Mouse (Mus musculus) thymus, postnatal 0 days (tissue): ENCODE results near the gene Diras1. TPM values are rescaled to one million over a fixed set of nuclear protein-coding genes. Genes with fewer than 3 reads are reported as not detected.

Experiments
- DNase-seq: peaks from one replicate; pipeline ENCODE4 v3.0.0-alpha.2; 2015; ENCODE audit warnings: low spot score
- polyA plus RNA-seq: library from polyadenylated mRNA; unstranded; fragments of >200 nt; fragmentation: Nextera tagmentation; extraction: Ambion mirVana; gene quantifications from 2 replicates; pipeline ENCODE4 v1.2.1, GENCODE M21; 2015

Gene Diras1
- polyA plus RNA-seq, 1 experiment from 2014 or later, result 0.04 TPM

DNA sequence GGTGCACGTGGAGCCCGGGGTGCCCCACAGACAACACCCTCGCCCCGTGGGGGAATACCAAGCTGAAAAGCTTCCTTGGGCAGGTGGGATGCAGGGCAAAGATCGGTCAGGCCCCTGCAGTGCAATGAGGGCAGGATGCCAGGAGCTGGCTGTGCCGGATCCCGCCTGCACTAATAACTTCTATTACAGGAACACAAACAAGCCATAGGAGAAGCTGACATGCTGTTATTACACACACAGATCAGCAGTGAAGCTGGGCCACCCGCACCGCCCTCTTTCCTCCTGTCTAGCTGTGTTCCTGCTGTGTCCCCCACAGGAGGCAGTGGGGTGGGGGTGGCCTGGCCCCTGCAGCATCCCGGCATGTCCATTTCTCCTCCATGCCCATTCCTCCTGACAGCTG lies 3.6 kb upstream of the Diras1 start:
- no peak for DNase-seq

DNA sequence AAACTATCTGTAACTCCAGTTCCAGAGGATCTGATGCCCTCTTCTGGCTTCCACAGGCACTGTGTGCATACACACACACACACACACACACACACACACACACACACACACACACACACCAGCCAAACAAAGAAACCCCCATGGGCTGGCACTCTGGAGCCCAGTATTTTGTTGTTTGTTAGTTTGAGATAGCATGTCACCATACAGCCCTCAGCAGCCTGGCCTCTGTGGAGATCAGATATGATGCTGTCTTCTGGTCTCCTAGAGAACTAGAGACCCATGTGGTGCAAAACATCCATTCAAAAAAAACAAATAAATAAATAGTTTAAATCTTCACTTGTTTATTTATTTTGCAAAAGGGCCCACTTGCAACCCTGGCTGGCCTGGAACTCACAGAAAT lies 2.8 kb upstream of the Diras1 start:
- no peak for DNase-seq

DNA sequence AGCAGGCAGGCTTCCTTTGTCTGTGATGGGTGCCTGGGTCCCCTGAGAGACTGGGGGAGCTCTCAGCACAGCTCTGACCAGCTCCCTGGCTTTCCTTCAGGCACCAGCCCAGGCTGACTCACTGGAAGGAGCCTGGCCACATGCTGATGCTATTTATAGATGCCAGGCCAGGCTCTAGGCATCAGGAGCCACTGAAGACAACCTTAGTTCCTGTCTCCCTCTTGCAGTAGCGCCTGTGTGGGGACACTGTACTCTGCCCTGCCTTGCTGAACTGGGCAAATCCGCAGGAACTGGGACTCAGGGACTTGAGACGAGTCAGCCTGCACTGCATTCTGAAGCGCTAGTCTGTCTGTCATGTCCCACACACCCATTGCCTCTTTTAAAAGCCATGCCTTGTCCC lies 1.9 kb upstream of the Diras1 start:
- DNase-seq, result no peak

DNA sequence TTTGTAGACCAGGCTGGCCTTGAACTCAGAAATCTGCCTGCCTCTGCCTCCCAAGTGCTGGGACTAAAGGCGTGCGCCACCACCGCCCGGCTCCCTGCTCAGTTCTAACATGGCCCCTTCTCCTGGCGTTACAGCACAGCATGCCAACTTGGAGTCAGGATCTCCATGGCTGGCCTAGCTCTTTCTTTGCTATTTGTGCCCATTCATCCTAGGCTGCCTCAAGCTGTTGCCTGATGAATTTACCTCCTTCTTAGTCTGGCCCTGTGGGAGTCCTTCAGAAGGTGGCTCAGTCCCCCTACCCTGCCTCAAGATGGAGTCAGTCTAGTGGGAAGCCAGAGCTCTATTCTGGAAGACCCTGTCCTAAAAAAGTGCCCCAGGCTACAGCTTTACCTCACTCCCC lies 1.4 kb upstream of the Diras1 start:
- no peak for DNase-seq

DNA sequence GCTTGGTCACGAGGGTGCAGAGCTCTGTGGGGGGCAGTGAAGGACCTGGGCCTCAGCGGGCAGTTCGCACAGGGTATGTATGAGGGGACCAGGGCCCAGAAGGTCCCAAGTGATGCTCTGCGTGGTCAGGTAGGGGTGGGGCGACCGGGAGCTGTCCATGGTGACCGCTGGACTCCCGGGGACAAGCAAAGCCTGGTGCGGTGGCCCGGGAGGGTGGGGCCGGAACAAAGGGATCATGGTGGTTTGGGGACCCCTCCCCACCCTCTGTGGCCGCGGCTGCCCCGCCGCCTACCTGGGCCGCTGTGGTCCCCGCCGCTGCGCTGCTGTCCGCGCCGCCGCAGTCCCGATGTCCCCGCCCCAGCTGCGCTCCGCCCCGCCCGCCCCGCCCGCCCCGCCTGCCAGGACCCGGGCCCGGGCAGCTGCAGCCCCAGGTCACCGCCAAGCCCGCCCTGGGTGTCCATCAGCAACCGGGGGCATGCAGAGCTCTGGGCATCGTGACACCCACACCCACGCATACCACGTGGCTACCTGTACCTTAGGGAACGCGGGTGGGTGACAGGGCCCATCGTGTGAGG lies 328 bp downstream of the Diras1 start:
- DNase-seq, result no peak

DNA sequence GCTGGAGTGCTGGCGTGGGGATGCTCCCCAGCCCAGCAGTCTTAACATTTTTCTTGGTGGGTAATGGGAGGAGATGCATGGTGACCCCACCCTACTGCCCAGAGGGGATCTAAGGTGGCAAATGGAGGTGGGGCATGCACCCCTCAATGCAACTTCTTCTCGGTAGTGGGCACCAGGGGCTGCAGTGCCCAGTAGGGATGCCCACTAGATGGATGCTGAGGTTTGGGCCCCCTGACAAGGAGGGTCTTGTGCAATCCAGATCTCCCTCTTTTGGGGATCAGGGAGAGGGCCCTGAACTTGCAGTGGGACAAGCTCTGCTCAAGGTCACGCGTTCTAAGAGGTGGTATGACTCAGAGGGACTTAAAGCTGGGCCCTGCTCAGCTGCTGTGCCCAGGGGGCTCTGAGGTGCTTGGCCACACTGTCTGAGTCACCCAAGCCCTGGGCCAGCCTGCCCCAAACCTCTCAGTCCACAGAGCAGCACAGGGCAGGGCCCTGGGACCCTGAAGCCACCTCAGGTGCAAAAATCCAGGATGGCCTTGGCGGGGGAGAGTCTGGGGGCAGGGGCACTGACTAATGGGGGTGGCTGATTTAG lies 1.0 kb downstream of the Diras1 start:
- DNase-seq, result no peak

DNA sequence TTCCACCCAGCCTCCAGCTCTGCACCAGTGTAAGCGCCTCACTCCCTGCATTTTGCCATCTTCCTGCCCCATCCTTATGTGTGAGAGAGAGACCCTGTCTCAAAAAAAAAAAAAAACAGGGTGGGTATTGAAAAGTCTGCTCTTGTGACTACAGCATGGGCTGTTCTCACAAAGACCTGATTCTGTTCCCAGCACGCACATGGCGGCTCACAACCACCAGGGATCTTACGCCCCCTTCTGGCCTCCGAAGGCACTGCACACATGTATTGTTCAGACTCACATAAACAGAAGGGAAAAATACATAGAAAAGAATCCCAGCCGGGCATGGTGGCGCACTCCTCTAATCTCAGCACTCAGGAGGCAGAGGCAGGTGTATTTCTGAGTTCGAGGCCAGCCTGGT lies 2.7 kb downstream of the Diras1 start:
- no peak for DNase-seq

DNA sequence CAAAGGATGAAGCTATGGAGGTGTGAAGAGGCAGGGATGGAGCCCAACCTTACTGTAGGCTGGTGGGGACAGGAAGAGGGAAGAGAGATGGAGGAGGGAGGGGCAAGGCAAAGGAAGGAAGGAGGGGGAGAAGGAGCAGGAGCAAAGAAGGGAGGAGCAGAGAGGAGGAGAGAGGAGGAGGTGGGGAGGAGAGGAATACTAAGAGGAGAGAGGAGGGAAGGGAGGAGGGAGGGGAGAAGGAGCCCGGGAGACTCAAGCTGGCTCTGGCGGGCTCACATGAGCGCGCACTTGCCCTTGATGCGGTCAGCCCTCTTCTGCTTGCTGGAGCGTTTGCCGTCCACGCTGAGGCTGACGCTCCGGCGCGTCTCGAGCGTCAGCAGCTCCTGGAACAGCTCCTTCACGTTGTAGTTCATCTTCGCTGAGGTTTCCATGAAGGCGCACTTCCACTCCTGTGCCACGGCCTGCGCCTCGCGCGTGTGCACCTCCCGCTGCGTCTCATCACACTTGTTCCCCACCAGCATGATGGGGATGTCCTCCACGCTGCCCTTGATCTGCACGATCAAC lies 3.8 kb downstream of the Diras1 start:
- DNase-seq, result no peak

DNA sequence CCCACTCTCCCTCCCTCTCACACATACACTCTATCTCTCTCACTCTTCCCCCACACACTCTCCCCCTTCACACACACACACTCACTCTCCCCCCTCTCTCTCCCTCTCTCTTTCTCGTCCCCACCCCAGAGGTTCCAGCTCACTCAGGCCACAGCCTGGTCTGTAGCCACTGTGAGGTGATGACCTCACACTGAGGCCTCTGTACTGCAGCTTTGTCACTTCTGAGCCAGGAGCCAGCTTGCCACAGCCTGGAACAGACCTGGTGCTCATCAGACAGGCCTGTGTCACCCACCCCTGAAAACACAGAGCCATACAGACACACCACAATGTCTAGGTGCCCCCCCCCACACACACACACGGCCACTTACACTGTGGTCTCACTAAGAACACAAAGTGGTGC lies 5.3 kb downstream of the Diras1 start:
- DNase-seq, result no peak

DNA sequence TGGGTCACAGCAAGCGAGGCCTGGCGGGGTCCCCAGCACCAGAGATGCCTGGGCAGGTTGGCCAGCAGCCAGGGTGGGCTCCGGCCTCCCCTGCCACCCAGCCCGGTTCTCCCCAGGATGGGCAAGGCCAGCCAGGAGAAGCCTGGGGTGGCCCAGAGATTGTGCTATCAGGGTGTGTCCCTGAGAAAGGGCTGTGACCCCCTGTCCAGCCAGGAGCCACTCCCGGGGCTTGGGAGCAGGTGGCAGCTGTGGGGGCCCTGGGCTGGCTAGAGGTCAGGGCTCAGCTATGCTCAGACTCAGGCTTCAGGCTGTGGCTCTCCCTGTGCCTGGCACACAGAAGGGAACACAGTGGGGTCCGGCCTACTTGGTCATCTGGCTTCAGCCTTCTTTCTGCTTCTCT lies 5.8 kb downstream of the Diras1 start:
- DNase-seq, result no peak

DNA sequence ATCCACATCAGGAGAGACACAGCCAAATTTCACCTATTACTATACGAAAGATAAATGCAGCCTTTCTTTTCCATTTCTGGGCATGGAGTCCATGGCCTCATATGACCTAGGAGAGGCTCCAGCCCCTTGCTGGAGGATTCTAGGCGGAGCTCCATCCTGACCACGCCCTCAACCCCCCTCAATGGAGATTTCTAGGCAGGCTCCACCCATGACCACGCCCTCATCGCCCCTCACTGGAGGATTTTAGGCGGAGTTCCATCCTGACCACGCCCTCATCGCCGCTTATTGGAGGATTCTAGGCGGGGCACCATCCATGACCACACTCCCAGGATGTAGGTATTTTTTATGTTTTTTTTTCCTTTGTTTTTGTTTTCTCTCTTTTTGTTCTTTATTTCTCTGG lies 7.1 kb downstream of the Diras1 start:
- no peak for DNase-seq

DNA sequence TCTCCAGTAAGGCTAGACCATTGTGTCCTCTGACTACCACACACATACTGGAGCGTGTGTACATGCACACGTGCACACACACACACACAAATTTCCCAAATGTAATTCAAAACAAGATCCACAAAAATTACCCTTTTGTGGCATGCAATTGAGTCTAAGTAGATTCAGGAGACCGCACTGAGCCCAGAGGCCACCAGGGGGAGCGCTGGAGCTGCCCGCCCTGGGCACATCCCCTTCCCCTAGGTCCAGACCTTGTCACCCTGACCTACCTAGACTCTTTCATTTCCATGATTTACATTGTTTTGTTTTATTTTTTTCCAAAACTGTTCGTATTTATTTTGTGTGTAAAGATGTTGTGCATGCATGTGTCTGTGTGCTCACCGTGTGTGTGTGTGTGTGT lies 8.8 kb downstream of the Diras1 start:
- DNase-seq, result peak; percentile 68

DNA sequence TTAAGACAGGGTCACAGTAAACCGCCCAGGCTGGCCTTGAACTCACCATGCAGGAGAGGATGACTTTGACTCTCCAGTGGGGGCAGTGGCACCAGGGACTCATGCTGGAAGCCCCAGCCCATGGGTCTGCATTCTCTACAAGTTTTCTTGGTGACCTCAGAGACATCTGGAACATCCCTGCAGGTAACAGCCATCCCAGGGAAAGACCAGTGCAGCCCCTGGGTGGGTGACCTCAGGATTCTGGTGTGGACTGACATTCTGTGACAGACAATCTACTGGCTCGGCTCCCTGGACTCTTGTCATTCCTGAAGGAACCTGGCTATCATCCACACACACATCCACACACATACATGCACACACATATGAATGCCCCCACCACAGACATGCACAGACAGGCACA lies 9.8 kb downstream of the Diras1 start:
- DNase-seq, result no peak

DNA sequence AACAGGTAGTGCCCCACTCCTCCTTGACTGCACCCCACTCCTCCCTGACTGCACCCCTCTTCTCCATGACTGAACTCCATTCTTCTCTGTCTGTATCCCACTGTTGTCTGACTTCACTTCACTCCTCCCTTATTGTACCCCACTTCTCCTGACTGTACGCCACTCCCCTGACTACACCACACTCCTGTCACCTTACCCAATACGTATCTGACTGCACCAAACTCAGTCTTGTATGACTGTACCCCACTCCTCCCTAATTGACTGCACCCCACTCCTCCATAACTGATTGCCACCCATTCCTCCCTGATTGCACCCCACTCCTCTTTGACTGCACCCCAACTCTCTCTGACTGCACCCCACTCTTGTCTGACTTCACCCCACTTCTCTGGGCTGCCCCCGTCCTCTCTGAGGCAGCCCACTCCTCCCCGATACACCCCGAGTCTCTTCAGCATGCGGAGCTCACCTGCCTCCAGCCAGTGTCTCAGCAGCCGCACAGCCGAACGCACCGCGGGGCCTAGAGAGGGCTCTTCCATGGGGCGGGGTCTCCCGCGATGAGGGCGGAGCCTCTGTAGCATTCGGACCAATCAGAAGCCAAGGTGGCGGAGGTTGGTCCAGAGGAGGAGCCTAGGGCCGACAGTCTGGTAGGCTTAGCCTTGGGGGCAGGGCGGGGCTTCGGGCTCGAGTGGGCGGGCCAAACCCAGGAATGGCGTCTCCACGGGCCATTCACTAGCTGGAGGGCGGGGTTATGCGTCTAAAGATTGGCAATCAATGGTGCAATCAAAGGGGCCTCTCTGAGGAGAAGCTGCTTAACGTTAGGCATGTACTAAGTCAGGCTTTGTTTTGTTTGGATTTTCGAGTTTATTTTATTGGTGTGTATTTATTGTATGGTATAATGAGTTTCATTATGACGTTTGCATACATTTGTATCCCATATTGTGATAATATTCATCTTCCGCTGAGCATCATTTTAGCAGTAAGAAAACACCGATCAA lies 10.8 kb downstream of the Diras1 start, which contains the start of gene Gng7:
Gng7 (minus strand) TSS at position 553 of the 992 bp plus-strand sequence.
- DNase-seq, result peak; percentile 95

DNA sequence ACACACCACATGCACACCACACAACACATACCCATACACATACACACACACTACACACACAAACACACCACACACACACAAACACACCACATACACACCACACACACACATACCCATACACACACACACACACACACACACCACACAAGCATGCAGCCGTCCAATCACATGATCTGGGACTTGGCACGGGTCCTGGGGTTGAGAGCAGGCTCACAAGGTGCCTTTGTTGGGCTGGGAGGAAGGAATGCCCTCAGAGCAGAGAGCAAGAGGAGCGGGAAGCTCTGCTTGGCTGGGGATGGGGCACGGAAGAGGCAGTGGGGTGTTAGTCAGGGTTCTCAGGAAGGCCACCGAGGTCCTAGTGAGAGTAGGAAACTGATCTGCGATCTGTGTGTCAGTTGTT lies 14.6 kb downstream of the Diras1 start:
- no peak for DNase-seq

DNA sequence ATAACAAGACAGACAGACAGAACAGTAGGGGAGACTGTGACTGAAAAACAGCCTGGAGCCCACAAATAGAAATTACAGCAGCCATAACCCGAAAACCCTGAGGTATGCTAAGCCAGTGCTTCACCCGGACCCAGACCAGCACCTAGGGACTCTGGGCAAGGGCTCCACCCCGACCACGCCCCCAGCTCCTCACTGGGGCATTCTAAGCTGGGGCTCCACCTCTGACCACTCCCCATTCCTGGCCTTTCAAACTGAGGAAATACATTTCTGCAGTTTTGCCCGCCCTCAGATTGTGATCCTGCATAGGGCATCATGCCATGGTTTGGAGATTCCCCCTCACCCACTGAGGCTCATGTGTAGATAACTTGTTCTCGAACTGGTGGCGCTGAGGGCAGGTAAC lies 18.2 kb downstream of the Diras1 start:
- DNase-seq, result no peak

DNA sequence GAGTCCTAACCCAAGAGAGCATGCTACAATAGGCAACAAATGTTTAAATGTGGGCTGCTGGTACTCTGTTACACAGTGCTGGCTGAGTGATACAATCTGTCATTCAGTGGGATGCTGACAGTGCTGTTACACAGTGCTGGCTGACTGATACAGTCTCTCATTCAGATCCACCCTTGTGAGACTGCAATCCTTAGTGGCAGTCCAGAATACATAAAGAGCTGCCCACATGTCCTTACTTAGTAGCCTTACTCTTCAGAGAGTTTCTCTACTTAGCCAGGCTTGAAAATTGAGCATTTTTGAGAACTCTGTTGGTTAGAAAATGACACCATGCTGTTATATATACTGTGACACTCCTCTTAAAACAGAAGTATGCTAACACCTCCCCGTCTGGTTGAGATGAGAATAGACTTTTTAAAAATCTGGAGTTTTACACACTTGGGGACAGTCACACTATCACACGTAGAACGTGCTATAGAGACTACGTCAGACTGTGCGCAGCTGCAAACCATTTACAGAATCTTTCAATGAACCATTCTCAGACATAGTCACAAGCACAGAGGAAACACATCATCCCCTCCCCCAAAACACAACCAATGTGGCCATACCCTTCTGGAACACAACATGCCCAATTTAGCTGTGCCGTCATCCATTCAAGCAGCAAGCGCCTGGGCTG lies 19.3 kb downstream of the Diras1 start:
- DNase-seq, result no peak

DNA sequence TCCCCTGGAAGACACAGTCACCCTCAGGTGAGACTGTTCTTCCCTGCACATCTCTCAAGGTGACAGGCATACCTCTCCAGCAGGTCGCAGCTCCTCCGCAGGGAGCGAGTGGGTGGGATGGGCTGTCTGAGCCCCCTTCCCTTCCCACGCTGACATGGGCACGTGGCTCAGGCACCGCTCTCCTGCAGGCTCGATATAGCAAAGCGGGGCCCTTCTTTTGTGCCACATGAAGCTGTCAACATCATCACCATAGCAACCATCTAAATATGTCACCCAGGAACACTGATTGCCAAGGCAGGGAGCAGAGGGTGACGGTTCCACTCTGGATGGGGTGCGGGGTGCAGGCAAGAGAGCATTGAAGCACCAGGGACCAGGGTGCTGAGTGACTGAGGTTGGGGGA lies 24.3 kb downstream of the Diras1 start:
- DNase-seq, result no peak

DNA sequence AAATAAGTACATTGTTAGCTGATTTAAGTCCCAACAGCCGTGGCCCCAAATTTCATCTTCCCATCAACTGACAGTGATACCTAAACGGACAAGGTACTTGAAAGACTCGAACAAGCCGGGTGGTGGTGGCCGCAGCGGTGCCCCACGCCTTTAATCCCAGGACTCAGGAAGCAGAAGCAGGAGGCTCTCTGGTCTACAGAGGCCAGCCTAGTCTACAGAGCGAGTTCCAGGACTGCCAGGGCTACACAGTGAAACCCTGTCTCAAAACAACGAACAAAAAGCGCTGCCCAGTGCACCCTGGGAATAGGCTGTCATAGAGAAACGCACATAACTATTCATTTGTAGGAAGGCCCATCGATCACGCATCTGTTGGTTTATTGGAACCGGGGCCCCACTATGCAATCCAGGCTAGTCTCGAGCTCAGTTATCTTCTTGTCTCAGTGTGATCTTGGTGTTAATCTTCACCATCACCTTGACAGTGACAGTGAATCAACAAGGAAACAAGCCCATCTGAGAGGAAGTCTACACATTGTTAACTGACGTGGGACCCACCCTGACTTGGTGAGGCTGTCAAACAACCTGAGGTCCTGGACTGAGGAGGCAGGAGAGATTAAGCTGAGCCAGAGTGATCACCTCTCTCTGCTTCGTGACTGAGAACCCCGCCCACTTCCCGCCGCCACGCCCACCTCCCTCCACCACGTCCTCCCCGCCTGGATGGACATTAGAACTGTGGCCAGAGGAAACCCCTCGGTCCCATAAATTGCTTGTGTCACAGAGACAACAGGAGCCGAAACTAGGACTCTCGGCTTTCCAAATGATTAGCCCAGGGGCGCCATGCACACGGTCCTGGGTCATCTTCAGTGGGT lies 25.0 kb downstream of the Diras1 start:
- DNase-seq, result no peak

DNA sequence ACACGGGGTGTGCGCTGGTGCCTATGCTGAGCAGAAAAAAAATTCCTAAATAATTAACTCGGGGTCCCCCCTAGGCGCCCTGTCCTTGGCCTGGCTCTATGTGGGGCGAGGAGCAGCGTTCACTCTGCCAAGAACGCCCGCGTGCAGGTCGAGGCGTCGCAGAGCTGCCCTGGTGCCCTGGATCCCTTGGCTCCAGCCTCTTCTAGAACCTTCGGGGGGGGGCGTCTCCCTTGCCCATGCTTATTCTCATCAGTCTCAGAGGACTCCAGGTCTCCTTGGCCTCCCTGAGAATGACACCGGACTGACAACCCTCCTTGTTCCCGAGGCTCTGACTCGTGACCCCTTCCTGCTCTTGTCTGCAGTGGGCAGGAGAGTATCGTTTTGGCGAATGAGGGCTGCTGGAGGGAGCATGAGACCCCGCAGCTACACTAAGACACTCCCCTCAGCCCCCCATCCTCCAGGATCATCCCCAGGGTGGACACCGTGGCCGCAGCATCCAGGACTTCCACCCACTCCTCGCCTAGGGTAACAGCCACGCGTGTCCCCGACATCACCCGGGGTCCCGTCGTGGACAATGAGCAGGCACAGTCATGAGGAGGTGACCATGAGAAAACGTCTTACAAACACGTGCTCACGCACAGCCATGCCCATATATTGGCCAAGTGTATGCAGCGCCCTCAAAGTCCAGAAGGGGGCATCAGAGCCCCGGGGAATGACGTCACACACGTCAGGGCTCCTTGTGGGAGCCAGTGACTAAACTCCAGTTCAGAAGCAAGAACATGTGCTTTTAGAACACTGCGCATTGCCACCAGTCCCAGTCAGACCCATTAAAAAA lies 25.9 kb downstream of the Diras1 start:
- peak; percentile 87 for DNase-seq
